Mouse (Mus musculus) small intestine, adult 2 months (tissue): Measurements from ENCODE around the gene Ercc2.

Experiments used
- CTCF ChIP-seq: fragments of 200-500 bp; IDR thresholded peaks from 2 replicates; pipeline ENCODE4 v1.5.1; 2012; ENCODE audit warnings: low read depth, mild to moderate bottlenecking, control low read depth, inconsistent platforms, low read length, moderate library complexity, mixed read lengths; ENCODE audit not compliant: insufficient replicate concordance, insufficient read length; ENCODE audit errors: extremely low read depth
- POLR2A ChIP-seq: fragments of 200-500 bp; IDR thresholded peaks from 2 replicates; pipeline ENCODE4 v1.6.1; 2012; ENCODE audit warnings: low read depth, mild to moderate bottlenecking, control low read depth, inconsistent platforms, low read length, moderate library complexity

GRCm38 (mm10) chr7:19338060-19338459, 43.8 kb upstream of the Ercc2 start:
- no peak for TF ChIP-seq POLR2A
- no peak for TF ChIP-seq CTCF
